Mouse (Mus musculus) spleen, postnatal 14 days (tissue): Measurements from ENCODE around the gene Mog.
"Not testable (repeated sequence)": the region's sequence is repeated elsewhere in the genome, so short reads cannot be mapped to it uniquely, and the experiment has no call there.

Experiments
- DNase-seq, 2 experiments: peaks; one replicate each; pipeline ENCODE4 v3.0.0; 2021 to 2022; ENCODE audit warnings: low spot score in 2 of 2

Mog gene

DNA sequence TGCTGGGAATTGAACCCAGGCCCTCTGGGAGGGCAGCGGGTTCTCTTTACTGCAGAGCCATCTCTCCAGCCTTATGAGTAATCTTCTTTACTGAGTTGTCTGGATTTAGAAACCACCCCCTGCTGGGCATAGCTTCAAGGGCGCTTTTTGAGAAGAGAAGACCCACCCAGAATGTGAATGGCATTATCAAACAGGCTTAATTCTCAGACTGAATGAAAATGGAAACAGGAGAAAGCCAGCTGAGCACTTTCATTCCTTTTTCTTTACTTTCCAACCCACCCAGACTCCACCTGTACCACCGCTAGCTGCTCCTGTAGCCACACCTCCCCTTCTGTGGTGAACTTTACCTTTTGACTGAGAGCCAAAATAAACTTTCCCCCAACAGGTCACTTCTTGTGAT is 27.8 kb downstream of the Mog start:
- DNase-seq = no peak

DNA sequence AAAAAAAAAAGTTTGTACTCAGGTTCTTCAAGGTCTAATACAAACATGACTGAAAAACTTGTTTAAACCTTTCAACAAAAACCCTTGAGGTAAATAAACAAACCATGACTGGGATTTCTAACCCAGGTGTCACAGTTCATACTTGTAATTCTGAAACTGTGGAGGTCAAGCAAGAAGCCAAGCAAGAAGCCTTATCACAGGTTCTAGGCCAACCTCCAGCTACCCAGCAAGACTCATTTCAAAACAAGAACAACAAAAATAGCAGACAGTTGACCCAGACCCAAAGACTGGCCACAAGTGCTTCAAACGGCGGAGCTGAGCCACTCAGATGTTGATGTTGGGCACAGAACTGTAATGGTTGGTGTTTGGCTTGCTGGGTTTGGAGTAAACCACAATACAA is 28.7 kb downstream of the Mog start:
- no peak for DNase-seq

DNA sequence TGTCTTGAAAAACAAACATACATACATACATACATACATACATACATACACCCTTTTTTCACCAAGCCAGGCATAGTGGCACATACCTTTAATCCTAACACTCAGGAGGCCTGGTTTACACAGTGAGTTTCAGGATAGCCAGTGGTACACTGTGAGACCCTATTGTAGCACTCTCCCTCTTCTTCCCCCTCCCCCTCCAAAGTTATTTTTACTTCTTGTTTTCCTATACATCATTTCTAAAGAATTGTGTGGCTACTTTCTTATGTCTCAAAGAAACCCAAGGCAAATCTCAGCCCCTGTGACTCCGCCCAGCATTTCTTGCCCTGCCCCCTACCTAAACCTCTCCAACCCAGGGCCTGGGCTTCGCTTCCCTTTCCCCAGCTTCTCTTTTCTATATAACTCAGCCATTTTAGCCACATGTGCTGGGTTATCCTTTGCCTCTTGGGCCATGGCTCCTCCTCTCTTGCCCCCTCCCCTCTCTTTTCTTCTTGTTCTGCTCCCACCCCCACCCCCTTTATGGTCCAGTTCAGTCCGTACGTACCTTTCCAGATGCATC is 29.4 kb downstream of the Mog start:
- DNase-seq = no peak

DNA sequence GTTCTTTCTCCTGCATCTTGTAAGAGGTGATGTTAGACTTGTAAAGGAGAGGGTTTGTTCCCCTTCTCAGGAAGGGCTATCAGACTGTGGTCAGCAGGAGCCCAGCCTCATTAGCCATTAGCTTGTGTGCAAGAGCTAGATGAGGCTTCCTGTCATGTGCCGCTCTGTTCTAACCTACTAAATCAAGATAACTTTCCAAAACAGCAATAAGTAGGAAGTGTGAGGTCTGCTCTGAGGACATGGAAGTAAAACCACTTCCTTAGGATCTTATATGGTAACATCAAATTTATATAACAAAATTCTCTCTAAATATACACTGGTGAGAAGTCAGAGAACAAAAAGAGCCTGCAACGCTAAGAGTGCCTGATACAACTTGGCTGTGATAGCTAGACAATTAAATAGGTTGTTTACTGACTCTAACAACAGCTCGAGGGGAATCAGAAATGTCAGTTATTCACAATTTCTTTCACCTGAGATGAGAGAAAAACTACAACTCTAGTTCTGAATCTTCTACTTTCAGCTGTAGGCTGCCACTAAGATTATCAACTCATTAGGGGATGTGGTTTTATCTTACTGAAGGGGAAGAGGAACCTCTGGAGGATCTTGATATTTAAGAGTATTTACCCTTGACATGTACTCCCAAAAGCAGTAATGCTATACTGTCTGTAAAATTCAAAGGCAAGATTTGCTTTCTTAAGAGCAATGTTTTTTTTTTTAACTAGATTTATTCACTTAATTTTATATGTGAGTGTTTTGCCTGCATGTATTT is 30.7 kb downstream of the Mog start:
- DNase-seq = no peak

DNA sequence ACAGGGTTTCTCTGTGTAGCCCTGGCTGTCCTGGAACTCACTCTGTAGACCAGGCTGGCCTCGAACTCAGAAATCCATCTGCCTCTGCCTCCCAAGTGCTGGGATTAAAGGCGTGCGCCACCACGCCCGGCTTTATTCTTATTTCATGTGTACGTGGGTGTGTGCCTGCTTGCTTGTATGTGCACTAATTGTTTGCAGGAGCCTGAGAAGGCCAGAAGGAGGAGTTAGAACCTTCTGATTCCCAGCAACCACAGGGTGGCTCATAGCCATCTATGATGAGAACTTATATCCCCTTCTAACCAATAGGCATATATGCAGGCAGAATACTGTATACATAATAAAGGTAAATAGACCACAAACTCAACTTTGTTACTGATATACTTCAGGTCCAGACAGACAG is 32.6 kb downstream of the Mog start:
- not testable (repeated sequence) for DNase-seq

DNA sequence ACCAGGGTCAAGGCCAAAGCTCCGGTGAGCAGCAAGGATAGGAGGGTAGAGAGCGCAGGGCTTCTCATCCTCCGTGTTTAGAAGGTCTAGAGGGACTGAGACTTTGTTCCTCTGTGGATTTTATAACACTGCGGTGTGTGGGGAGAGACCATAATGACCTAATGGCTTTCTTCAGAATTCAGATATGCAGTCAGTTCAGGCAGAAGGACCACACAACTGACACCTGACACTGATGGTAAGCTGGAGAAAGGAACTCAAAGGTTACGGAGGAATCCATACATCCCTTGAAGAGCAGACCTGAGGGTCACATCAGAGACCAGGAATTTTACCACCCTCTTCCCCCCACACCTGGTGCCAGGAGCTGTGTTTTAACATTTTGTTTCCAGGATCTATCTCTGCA is 33.8 kb downstream of the Mog start, which contains the start of gene H2-M5:
Gene H2-M5, minus strand, starts transcription at position 101 of the 400 bp plus-strand sequence.
- DNase-seq = no peak

DNA sequence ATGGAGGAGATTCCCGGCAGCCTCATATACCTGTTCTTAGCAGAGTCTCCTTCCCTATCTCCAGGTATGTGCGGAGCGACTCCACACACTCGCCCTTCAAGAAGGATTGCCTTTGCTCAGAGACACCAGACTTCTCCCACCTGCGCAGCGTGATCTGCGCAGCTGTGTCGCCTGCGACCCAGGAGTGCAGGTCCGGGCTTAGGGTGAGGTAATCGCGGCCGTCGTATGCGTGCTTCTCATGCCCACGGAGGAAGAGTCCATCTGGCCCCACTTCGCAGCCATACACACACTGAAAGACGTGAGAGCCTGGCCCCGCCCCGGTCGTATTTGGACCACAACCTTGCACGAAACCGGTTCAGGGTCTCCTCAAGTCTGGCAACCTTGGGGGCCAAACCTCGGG is 34.7 kb downstream of the Mog start:
- no peak for DNase-seq

DNA sequence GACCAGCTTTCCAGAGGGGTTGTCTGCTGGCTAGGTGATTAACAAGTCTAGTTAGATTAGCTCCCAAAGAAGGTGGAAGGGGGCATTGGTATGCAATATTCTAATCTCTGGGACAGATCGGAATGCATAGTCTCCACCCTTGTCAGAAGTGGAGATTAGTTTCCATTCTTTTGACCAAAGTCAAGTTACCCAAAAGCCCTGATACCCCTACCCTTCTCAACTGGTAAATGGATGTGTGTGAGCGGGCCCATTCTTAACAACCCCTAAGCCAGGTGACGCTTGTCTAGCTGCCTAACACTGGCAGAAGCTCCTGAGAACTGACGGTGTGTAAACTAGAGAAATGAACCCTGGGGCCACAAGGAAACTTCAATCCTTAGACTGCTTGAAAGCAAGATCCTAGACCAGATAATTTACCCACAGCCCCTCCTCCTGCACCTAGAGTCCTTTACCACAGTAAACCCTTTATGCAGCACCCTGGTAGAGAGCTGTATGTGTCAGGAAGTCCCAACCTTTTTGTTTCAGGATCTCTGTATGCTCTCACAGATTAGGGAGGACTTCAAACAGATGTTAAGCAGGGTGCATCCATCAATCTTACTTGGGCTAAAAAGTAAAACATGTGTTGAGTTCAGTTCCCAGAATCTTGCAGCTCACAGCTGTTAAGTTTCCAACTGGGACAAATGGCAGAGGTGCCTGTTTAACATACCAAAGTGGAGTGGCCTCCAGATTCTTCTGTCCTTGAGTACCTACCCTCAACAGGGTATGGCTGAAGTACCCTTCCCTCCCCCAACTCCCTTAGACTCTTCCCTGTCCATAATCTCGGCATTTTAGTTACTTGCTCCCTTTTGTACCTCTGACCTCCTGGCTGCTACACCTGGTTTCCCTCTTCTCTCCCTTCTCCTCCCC is 40.7 kb downstream of the Mog start:
- no peak for DNase-seq

DNA sequence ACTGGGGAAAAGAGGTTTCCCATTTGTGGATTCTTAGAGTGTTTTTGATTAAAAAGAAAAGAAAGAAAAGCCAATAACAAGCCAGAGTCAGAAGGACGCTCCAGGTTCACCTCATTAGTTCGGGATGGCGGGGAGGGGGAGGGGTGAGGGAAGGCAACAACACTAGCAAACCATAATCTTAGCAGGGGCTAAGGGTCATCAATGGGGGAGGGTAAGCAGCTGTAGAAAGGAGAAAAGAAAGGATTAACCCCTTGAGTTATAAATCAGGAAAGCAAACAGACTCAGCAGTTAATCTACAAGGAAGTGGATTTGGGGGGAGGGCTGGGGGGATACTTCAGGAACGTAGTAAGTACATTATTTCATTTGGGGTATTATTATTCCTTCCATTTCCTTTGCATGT is 41.4 kb downstream of the Mog start:
- no peak for DNase-seq

DNA sequence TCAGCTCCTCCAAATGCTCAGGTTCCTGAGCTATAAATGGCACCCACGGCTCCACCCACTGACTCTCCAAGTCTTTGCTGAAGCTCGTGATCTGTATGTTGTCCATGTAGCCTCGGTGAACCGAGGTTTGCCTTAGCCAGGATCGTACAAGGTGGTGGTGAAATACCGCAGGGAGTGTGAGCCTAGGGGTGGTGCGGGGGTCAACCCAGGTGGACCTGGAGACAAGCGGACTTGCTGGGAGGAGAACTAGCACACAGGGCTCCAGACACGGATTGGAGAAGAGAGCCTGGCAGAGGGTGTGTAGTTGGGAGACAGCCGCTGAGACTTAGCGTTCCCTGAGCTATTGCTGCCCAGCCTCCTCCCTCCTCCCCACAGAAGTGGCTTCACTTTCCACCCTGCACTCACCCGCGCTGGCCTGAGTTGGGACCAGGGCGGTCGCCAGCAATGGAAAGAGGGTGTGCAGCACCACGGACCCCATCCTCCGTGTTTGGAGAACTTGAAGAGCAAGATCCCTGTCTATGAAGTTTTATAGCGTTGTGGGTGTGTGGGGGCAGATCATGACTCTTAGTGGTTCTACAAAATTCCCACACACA is 41.9 kb downstream of the Mog start, which contains the start of gene 2410137M14Rik:
Gene 2410137M14Rik, minus strand, starts transcription at position 17 of the 593 bp plus-strand sequence.
- no peak for DNase-seq

DNA sequence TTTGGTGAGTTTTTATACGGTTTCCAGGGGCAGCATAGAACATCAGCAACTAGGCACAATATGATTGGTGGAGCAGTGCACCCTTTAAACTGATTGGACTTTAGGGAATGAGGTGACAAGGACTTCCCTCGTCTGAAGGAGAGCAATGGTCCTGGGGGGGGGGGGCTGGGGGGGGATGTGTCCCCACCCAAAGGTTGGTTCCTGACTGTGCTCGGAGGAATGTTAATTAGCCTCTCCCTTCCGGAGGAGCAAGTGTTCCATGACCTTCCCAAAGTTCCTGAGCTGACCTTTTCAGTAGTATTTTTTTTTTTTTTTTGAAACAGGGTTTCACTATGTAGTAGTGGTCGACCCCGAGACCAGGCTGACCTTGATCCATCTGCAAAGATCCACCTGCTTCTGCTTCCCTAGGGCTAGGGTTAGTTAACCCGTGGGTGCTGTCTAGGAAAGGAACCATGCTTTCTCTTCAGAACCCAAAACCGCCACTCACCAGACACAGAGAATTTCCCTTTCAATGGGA is 49.9 kb downstream of the Mog start:
- DNase-seq = no peak

DNA sequence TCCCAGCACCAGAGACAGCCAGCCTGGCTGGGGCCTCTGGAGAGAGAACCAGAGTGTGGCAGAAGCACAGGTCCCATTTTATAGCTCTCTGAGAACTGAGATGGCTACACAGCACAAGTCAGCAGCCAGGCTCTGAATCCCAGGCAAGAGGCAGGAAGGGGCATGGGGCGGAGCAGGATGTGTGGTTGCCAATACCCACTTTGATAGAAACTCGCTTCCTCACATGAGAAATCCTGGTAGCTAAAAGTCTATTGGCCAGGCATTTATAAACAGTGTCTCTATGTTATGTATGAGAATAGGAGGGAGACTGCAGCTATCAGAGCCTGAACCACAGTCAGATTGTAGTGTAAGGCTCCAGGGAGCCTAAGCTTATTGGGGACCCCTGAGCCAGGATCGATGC is 50.4 kb downstream of the Mog start:
- DNase-seq = no peak

DNA sequence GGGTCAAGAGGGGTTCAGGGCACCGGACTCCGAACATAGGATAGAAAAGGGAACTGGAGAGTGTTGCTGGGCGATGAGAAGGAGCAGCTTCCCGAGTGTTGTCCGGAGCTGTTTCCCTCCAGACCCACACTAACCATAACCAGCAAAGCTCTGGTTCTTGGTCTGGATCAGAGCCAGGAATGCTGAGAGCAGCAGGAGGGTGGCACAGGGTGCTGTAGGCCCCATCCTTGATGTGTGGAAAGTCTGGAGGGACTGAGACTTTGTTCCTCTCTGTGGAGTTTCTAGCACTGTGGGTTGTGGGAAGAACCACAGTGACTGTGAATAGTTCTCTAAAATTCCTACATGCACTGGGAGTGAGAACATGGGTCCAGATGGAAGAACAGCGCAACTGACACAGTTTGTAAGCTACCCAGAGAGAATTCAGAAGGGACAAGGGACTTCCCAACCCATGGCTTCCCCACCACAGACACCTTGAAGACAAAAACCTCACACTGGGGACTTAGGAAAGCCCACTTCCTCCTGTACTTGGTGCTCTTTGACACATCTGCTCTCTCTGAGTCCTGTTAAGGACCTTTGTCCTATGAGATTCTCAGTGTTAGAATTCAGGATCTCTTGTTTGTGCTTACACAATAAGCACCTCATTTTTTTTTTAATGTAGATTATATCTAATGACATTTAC is 51.9 kb downstream of the Mog start:
- no peak for DNase-seq

DNA sequence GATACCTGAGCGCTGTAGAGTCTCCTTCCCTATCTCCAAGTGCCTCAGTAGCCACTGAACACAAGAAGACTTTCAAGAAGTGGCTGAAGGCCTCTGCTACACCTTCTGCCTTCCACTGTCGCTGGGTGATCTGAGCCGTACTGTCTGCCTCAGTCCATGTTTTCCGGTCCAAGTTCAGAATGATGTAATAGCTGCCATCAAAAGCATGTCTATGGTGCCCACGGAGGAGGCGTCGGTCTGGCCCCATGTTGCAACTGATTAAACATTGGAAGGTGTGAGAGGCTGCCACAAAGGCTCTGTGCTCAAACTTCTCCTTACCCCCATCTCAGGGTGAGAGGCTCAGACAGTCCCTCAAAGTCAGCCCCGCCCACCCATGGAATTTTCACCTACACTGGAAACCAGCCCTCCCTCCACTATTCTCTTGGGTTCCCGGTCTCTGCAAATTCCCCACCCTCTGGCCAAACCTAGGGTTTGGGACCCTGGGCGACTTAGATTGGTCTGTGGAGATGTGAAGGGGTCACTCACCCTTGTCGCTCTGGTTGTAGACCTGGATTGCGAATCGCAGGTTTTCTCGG is 52.8 kb downstream of the Mog start:
- DNase-seq = no peak

DNA sequence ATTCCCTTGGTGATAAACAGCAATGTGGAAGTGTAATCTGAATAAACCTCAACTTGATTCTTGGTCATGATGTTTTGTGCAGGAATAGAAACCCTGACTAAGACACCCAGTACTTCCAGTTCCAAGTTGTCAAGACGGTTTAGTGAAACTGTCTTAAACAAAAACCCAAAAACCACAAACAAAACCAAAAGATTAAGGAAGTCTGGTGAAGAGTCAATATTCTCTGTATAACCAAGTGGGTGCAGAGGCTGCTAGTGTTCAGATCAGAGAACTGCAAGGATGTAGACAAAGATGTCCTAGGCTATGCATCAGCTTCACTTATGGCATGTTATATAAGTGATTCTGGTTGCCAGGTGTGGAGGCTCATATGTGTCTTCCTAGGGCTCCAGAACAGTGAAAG is 56.3 kb downstream of the Mog start:
- no peak for DNase-seq

DNA sequence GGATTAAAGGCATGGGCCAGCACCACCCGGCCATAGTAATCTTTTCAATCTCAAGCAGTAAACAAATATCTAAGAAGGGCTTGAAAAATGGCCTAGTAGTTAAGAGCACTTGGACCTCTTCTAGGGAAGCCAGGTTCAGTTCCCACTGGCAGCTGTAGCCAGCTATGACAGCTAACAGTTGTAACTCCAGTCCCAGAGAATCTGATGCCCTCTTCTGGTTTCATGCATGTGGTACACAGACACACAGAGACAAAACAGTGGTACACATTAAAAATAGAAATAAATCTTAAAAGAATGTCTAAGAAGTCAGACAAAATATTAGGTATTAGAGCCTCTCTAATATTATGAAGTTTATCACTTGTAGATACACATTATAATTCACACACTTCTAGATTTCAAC is 62.1 kb downstream of the Mog start:
- DNase-seq = no peak
